Mouse (Mus musculus) liver, postnatal 0 days (tissue): ENCODE measurements at regions not wholly inside any gene's neighbourhood (a gene's known extent, or its start where the extent isn't known, plus 50 kb on each side); places are given as distances from the start of the nearest gene placed in this dataset.

ENCODE experiments used
- CTCF ChIP-seq: sonication (generic); IDR thresholded peaks from 2 replicates; pipeline ENCODE4 v1.5.1; 2016; ENCODE audit warnings: antibody characterized with exemption, low read depth
- EP300 ChIP-seq: IDR thresholded peaks from 2 replicates; pipeline ENCODE4 v1.6.1; 2016; ENCODE audit warnings: antibody characterized with exemption, low read depth, mild to moderate bottlenecking

- TF ChIP-seq CTCF (no peak), EP300 (no peak)
These were observed 389.0 kb upstream of the Adgrl2 start for GRCm38 (mm10) chr3:149379249-149379865.
